Mouse (Mus musculus): ENCODE measurements around the gene Gngt1. TPM values are rescaled to one million over a fixed set of nuclear protein-coding genes. Genes with fewer than 3 reads are reported as not detected.
A peak's percentile ranks its signal among the peaks of the same experiment; 100 is the strongest.

Gene Gngt1
- polyA plus RNA-seq, 1 experiment from 2014 or later: not detected

- H3K9ac ChIP-seq (ENCODE audit: low read length): no peak overlapping the region
- WGBS: 30% methylated on average over 4 of the region's 4 CpGs
- ATAC-seq (replicated peaks; ENCODE audit: extremely low read depth, insufficient read depth, low FRiP score): peak; percentile 35
Observed at GRCm38 (mm10) chr6:4003445-4003844, 9.9 kb downstream of the Gngt1 start.

GRCm38 (mm10) chr6:4003890-4004306 lies 10.3 kb downstream of the Gngt1 start, which contains the start of gene Gng11:
Gng11 (plus strand) TSS chr6:4003904.
- under 1% methylated on average over 19 of the region's 19 CpGs for WGBS
- Histone ChIP-seq H3K4me3 (ENCODE audit: low read length) (peak within 1 kb of the TSS; percentile 70), H3K36me3 (ENCODE audit: control insufficient read depth, insufficient read depth) (no peaks in the 10 kb centered on the region), H3K9ac (ENCODE audit: low read length) (peak within 1 kb of the TSS; percentile 86), H3K27ac (ENCODE audit: low read length) (peak within 1 kb of the TSS; percentile 97), H3K27me3 (ENCODE audit: control insufficient read depth, insufficient read depth, low read length) (no peaks in the 10 kb centered on the region), H3K9me3 (replicated peaks; ENCODE audit: control insufficient read depth, low read length) (no peaks in the 10 kb centered on the region), H3K4me1 (ENCODE audit: control insufficient read depth, insufficient read depth, low read length) (0 out of 2 replicates have a peak, but pooled peaks cover 2% of the 10 kb centered on the region), H3K4me2 (ENCODE audit: low read depth, low read length) (peak within 1 kb of the TSS; percentile 77)
- ATAC-seq (replicated peaks; ENCODE audit: extremely low read depth, insufficient read depth, low FRiP score): peak; percentile 93

More at GRCm38 (mm10) chr6:4003445-4003844, 9.9 kb downstream of the Gngt1 start:
- Histone ChIP-seq H3K9me3 (replicated peaks; ENCODE audit: control insufficient read depth, low read length) (no peaks in the 10 kb centered on the region), H3K4me3 (ENCODE audit: low read length) (peak overlapping the region; percentile 70), H3K27me3 (ENCODE audit: control insufficient read depth, insufficient read depth, low read length) (no peaks in the 10 kb centered on the region), H3K4me2 (ENCODE audit: low read depth, low read length) (peak overlapping the region; percentile 77), H3K27ac (ENCODE audit: low read length) (peak overlapping the region; percentile 97), H3K36me3 (ENCODE audit: control insufficient read depth, insufficient read depth) (no peaks in the 10 kb centered on the region), H3K4me1 (ENCODE audit: control insufficient read depth, insufficient read depth, low read length) (no peaks in the 10 kb centered on the region)

- Histone ChIP-seq H3K27me3 (ENCODE audit: control insufficient read depth, insufficient read depth, low read length) (no peaks in the 10 kb centered on the region), H3K4me3 (ENCODE audit: low read length) (peak overlapping the region; percentile 70), H3K4me1 (ENCODE audit: control insufficient read depth, insufficient read depth, low read length) (0 out of 2 replicates have a peak, but pooled peaks cover 4% of the 10 kb centered on the region), H3K9me3 (replicated peaks; ENCODE audit: control insufficient read depth, low read length) (no peaks in the 10 kb centered on the region), H3K4me2 (ENCODE audit: low read depth, low read length) (peak overlapping the region; percentile 77), H3K36me3 (ENCODE audit: control insufficient read depth, insufficient read depth) (no peaks in the 10 kb centered on the region), H3K9ac (ENCODE audit: low read length) (peak overlapping the region; percentile 86), H3K27ac (ENCODE audit: low read length) (no peak overlapping the region; the same call in 1 of the 2 replicates)
- no peak for ATAC-seq (replicated peaks; ENCODE audit: extremely low read depth, insufficient read depth, low FRiP score)
- 44% methylated on average over 2 of the region's 2 CpGs for WGBS
Observed at GRCm38 (mm10) chr6:4004808-4005207, 11.2 kb downstream of the Gngt1 start.

GRCm38 (mm10) chr6:4008501-4009040 lies 15.0 kb downstream of the Gngt1 start:
- no peak overlapping the region for H3K4me2 ChIP-seq (ENCODE audit: low read depth, low read length)
- 0 out of 2 replicates have a peak overlapping the region, but pooled peaks have one; percentile 45 for H3K27ac ChIP-seq (ENCODE audit: low read length)
- H3K36me3 ChIP-seq (ENCODE audit: control insufficient read depth, insufficient read depth): no peaks in the 10 kb centered on the region
- 20% methylated on average over 2 of the region's 2 CpGs for WGBS
- no peaks in the 10 kb centered on the region for H3K27me3 ChIP-seq (ENCODE audit: control insufficient read depth, insufficient read depth, low read length)
- no peak overlapping the region for H3K4me3 ChIP-seq (ENCODE audit: low read length)
- 0 out of 2 replicates have a peak, but pooled peaks cover 4% of the 10 kb centered on the region for H3K4me1 ChIP-seq (ENCODE audit: control insufficient read depth, insufficient read depth, low read length)
- H3K9me3 ChIP-seq (replicated peaks; ENCODE audit: control insufficient read depth, low read length): no peaks in the 10 kb centered on the region
- no peak overlapping the region for H3K9ac ChIP-seq (ENCODE audit: low read length)
- ATAC-seq (replicated peaks; ENCODE audit: extremely low read depth, insufficient read depth, low FRiP score): no peak

GRCm38 (mm10) chr6:4009548-4009947 lies 16.0 kb downstream of the Gngt1 start:
- Histone ChIP-seq H3K9ac (ENCODE audit: low read length) (no peak overlapping the region), H3K4me3 (ENCODE audit: low read length) (no peak overlapping the region), H3K36me3 (ENCODE audit: control insufficient read depth, insufficient read depth) (no peaks in the 10 kb centered on the region), H3K27me3 (ENCODE audit: control insufficient read depth, insufficient read depth, low read length) (no peaks in the 10 kb centered on the region), H3K27ac (ENCODE audit: low read length) (peak overlapping the region; percentile 65), H3K4me2 (ENCODE audit: low read depth, low read length) (no peak overlapping the region), H3K4me1 (ENCODE audit: control insufficient read depth, insufficient read depth, low read length) (0 out of 2 replicates have a peak, but pooled peaks cover 4% of the 10 kb centered on the region), H3K9me3 (replicated peaks; ENCODE audit: control insufficient read depth, low read length) (no peaks in the 10 kb centered on the region)
- peak; percentile 76 for ATAC-seq (replicated peaks; ENCODE audit: extremely low read depth, insufficient read depth, low FRiP score)

- no peaks in the 10 kb centered on the region for H3K4me1 ChIP-seq (ENCODE audit: control insufficient read depth, insufficient read depth, low read length)
- H3K4me2 ChIP-seq (ENCODE audit: low read depth, low read length): no peak overlapping the region
- H3K36me3 ChIP-seq (ENCODE audit: control insufficient read depth, insufficient read depth): no peaks in the 10 kb centered on the region
- H3K4me3 ChIP-seq (ENCODE audit: low read length): no peak overlapping the region
- ATAC-seq (replicated peaks; ENCODE audit: extremely low read depth, insufficient read depth, low FRiP score): no peak
- no peak overlapping the region for H3K27ac ChIP-seq (ENCODE audit: low read length)
- H3K27me3 ChIP-seq (ENCODE audit: control insufficient read depth, insufficient read depth, low read length): no peaks in the 10 kb centered on the region
- 32% methylated on average over 1 of the region's 1 CpGs for WGBS
- no peak overlapping the region for H3K9ac ChIP-seq (ENCODE audit: low read length)
- no peaks in the 10 kb centered on the region for H3K9me3 ChIP-seq (replicated peaks; ENCODE audit: control insufficient read depth, low read length)
Observed at GRCm38 (mm10) chr6:4022645-4023044, 29.1 kb downstream of the Gngt1 start.

- ATAC-seq (replicated peaks; ENCODE audit: extremely low read depth, insufficient read depth, low FRiP score): no peak
- Histone ChIP-seq H3K27ac (ENCODE audit: low read length) (no peak overlapping the region), H3K9me3 (replicated peaks; ENCODE audit: control insufficient read depth, low read length) (no peaks in the 10 kb centered on the region), H3K4me2 (ENCODE audit: low read depth, low read length) (no peak overlapping the region), H3K36me3 (ENCODE audit: control insufficient read depth, insufficient read depth) (no peaks in the 10 kb centered on the region), H3K9ac (ENCODE audit: low read length) (no peak overlapping the region), H3K27me3 (ENCODE audit: control insufficient read depth, insufficient read depth, low read length) (no peaks in the 10 kb centered on the region), H3K4me1 (ENCODE audit: control insufficient read depth, insufficient read depth, low read length) (no peaks in the 10 kb centered on the region), H3K4me3 (ENCODE audit: low read length) (no peak overlapping the region)
- whole genome bisulfite sequencing: 40% methylated on average over 2 of the region's 2 CpGs
Observed at GRCm38 (mm10) chr6:4026367-4026766, 32.8 kb downstream of the Gngt1 start.

GRCm38 (mm10) chr6:4030956-4031355 lies 37.4 kb downstream of the Gngt1 start:
- WGBS: 71% methylated on average over 3 of the region's 3 CpGs
- Histone ChIP-seq H3K9me3 (replicated peaks; ENCODE audit: control insufficient read depth, low read length) (no peaks in the 10 kb centered on the region), H3K27ac (ENCODE audit: low read length) (no peak overlapping the region), H3K27me3 (ENCODE audit: control insufficient read depth, insufficient read depth, low read length) (no peaks in the 10 kb centered on the region), H3K4me2 (ENCODE audit: low read depth, low read length) (no peak overlapping the region), H3K4me1 (ENCODE audit: control insufficient read depth, insufficient read depth, low read length) (no peaks in the 10 kb centered on the region), H3K4me3 (ENCODE audit: low read length) (no peak overlapping the region), H3K9ac (ENCODE audit: low read length) (no peak overlapping the region), H3K36me3 (ENCODE audit: control insufficient read depth, insufficient read depth) (no peaks in the 10 kb centered on the region)
- no peak for ATAC-seq (replicated peaks; ENCODE audit: extremely low read depth, insufficient read depth, low FRiP score)

- H3K9ac ChIP-seq (ENCODE audit: low read length): no peak overlapping the region
- H3K4me2 ChIP-seq (ENCODE audit: low read depth, low read length): no peak overlapping the region
- H3K27me3 ChIP-seq (ENCODE audit: control insufficient read depth, insufficient read depth, low read length): no peaks in the 10 kb centered on the region
- no peaks in the 10 kb centered on the region for H3K4me1 ChIP-seq (ENCODE audit: control insufficient read depth, insufficient read depth, low read length)
- no peaks in the 10 kb centered on the region for H3K9me3 ChIP-seq (replicated peaks; ENCODE audit: control insufficient read depth, low read length)
- H3K36me3 ChIP-seq (ENCODE audit: control insufficient read depth, insufficient read depth): no peaks in the 10 kb centered on the region
- H3K27ac ChIP-seq (ENCODE audit: low read length): no peak overlapping the region
- no peak for ATAC-seq (replicated peaks; ENCODE audit: extremely low read depth, insufficient read depth, low FRiP score)
- 53% methylated on average over 1 of the region's 1 CpGs for WGBS
- H3K4me3 ChIP-seq (ENCODE audit: low read length): no peak overlapping the region
Observed at GRCm38 (mm10) chr6:4041821-4042220, 48.2 kb downstream of the Gngt1 start.

All from heart, embryonic 16.5 days (tissue).